ENCODE assay signal across 10 mouse cellular contexts in the genomic region with DNA sequence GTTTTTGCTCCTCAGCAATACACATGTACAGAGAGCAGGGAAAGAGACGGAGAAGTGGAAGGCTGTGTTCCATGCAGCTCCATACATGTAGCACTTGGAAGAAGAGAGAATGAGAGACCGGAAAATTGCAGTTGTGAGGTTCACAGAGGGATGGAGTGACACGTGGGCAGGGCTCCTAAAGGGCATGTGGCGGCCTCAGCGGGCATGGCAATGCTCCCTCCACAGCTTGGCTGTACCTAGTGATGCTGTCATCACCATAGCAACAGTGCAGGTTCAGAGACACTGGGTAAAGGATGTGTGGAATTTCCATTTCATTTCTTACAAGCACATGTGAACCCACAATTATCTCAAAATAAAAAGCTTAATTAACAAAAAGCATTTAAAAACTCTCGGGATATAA. TPM values are rescaled to one million over a fixed set of nuclear protein-coding genes. Genes with fewer than 3 reads are reported as not detected.
DNase-seq lines count a peak whose midpoint lies in the region; ATAC-seq and TF ChIP-seq lines count a peak whose summit lies in the region.
"Had no signal": no experiment of that assay in that cellular context is flagged by ENCODE, and none has a peak within 500 bp of the region (broad histone marks: within the 10 kb centered on the region; RNA-seq: fewer than 3 reads in every experiment).

No protein-coding gene starts in this region.

- 78% methylated on average over 6 of the region's 6 CpGs for WGBS in forebrain, embryonic 10.5 days
- WGBS in limb, embryonic 12.5 days, result 84% methylated on average over 6 of the region's 6 CpGs
- WGBS in intestine, postnatal 0 days, result 88% methylated on average over 6 of the region's 6 CpGs

- H3K4me1 ChIP-seq in forebrain, embryonic 10.5 days, result peaks cover 96% of the 10 kb centered on the region
- H3K4me1 ChIP-seq in limb, embryonic 12.5 days (replicated peaks), result peaks cover 80% of the 10 kb centered on the region
- 0 out of 2 replicates have a peak, but pooled peaks cover 9% of the 10 kb centered on the region for H3K4me1 ChIP-seq in intestine, postnatal 0 days (replicated peaks; ENCODE audit: control insufficient read depth, insufficient read depth, low read length)

- H3K9me3 ChIP-seq in forebrain, embryonic 10.5 days, result no peaks in the 10 kb centered on the region
- H3K9me3 ChIP-seq in limb, embryonic 12.5 days, result no peaks in the 10 kb centered on the region
- no peaks in the 10 kb centered on the region for H3K9me3 ChIP-seq in intestine, postnatal 0 days (ENCODE audit: control insufficient read depth)
- H3K9me3 ChIP-seq: heart, embryonic 13.5 days had no signal

- H3K27ac ChIP-seq in layer of hippocampus, adult 2 months, result 0 out of 2 replicates have a peak overlapping the region, but pooled peaks have one; percentile 14
- peak overlapping the region; percentile 75 for H3K27ac ChIP-seq in forebrain, embryonic 10.5 days
- H3K27ac ChIP-seq in limb, embryonic 12.5 days, result peak overlapping the region; percentile 51
- no peak overlapping the region for H3K27ac ChIP-seq in intestine, postnatal 0 days (ENCODE audit: low read depth, low read length)

- no peaks in the 10 kb centered on the region for H3K27me3 ChIP-seq in forebrain, embryonic 10.5 days (ENCODE audit: poor library complexity, severe bottlenecking)
- H3K27me3 ChIP-seq in limb, embryonic 12.5 days, result no peaks in the 10 kb centered on the region
- H3K27me3 ChIP-seq in intestine, postnatal 0 days (replicated peaks; ENCODE audit: control insufficient read depth, insufficient read depth, low read length), result no peaks in the 10 kb centered on the region
- H3K27me3 ChIP-seq: heart, embryonic 13.5 days had no signal

- H3K4me3 ChIP-seq in layer of hippocampus, adult 2 months, result no peak overlapping the region
- no peak overlapping the region for H3K4me3 ChIP-seq in forebrain, embryonic 10.5 days
- no peak overlapping the region for H3K4me3 ChIP-seq in limb, embryonic 12.5 days (replicated peaks)
- H3K4me3 ChIP-seq in intestine, postnatal 0 days (ENCODE audit: low read depth, low read length), result no peak overlapping the region
- H3K4me3 ChIP-seq: heart, embryonic 13.5 days had no signal

- ATAC-seq in limb, embryonic 12.5 days (ENCODE audit: insufficient number of reproducible peaks, insufficient read depth, low FRiP score, low TSS enrichment, low read depth), result no peak
- no peak for ATAC-seq in activated CD4-positive, CD25-positive, alpha-beta regulatory T cell, adult 4 months
- no peak for ATAC-seq in intestine, postnatal 0 days

- DNase-seq in layer of hippocampus, adult 2 months (ENCODE audit: low spot score in 2 of 2), result no peak
- DNase-seq in layer of hippocampus, postnatal 25 days (ENCODE audit: extremely low spot score in 1 of 2, low spot score in 1 of 2), result no peak
- no peak for DNase-seq in forebrain, embryonic 10.5 days (ENCODE audit: extremely low spot score, low spot score)
- peak; percentile 42 for DNase-seq in retina, embryonic 14.5 days (ENCODE audit: low spot score)
- DNase-seq in spleen, adult 12 weeks (ENCODE audit: low spot score), result no peak
- DNase-seq: kidney, postnatal 36 days had no signal

- TF ChIP-seq CTCF in layer of hippocampus, adult 2 months (conservative IDR thresholded peaks at IDR 0.05), result no peak
- no peak for TF ChIP-seq CTCF in intestine, postnatal 0 days (IDR thresholded peaks at IDR 0.05; ENCODE audit: low read depth)

- H3K9ac ChIP-seq in limb, embryonic 12.5 days (replicated peaks), result no peak overlapping the region
- no peak overlapping the region for H3K9ac ChIP-seq in intestine, postnatal 0 days (ENCODE audit: low read depth, low read length)
- H3K9ac ChIP-seq: heart, embryonic 13.5 days had no signal

- H3K4me2 ChIP-seq in limb, embryonic 12.5 days, result no peak overlapping the region
- H3K4me2 ChIP-seq in intestine, postnatal 0 days (replicated peaks; ENCODE audit: low read depth), result no peak overlapping the region
- H3K4me2 ChIP-seq: heart, embryonic 13.5 days had no signal

- peaks cover 7% of the 10 kb centered on the region; the same call in 1 of the 2 replicates for H3K36me3 ChIP-seq in forebrain, embryonic 10.5 days (replicated peaks)
- 0 out of 2 replicates have a peak, but pooled peaks cover 4% of the 10 kb centered on the region for H3K36me3 ChIP-seq in limb, embryonic 12.5 days
- H3K36me3 ChIP-seq in intestine, postnatal 0 days (ENCODE audit: control insufficient read depth, insufficient read depth), result no peaks in the 10 kb centered on the region
- H3K36me3 ChIP-seq: heart, embryonic 13.5 days had no signal

RNA-seq across cellular contexts. Expression of gene Cep41, which starts 15.1 kb away (rescaled TPM):
- 1 to 10 TPM; 7.3 to 7.7 TPM for total RNA-seq in layer of hippocampus, adult 2 months (2021)
- total RNA-seq in layer of hippocampus, postnatal 25 days (2021), result 1 to 10 TPM; 5.5 to 7.2 TPM
- polyA plus RNA-seq in forebrain, embryonic 10.5 days (2016; fragmentation: Nextera tagmentation; extraction: Ambion mirVana), result 15.9 and 22.1 TPM in 2 replicates
- 51.1 and 53.5 TPM in 2 replicates for polyA plus RNA-seq in limb, embryonic 12.5 days (2016; fragmentation: Nextera tagmentation; extraction: Ambion mirVana)
- 1 to 10 TPM; 7.4 to 7.7 TPM for polyA plus RNA-seq in activated CD4-positive, CD25-positive, alpha-beta regulatory T cell, adult 4 months (2017; shearing (Covaris generic))
- 3.7 and 4.4 TPM in 2 replicates for polyA plus RNA-seq in intestine, postnatal 0 days (2015; fragmentation: Nextera tagmentation; extraction: Ambion mirVana)

RNA-seq across cellular contexts. Expression of gene Cpa1, which starts 39.5 kb away (rescaled TPM):
- not detected for total RNA-seq in layer of hippocampus, adult 2 months (2021)
- total RNA-seq in layer of hippocampus, postnatal 25 days (2021), result not detected
- 0.21 TPM in 1 of 2 replicates, not detected in the other for polyA plus RNA-seq in forebrain, embryonic 10.5 days (2016; fragmentation: Nextera tagmentation; extraction: Ambion mirVana)
- polyA plus RNA-seq in limb, embryonic 12.5 days (2016; fragmentation: Nextera tagmentation; extraction: Ambion mirVana), result 0.40 and 0.64 TPM in 2 replicates
- not detected for polyA plus RNA-seq in activated CD4-positive, CD25-positive, alpha-beta regulatory T cell, adult 4 months (2017; shearing (Covaris generic))
- 3.5 and 4.1 TPM in 2 replicates for polyA plus RNA-seq in intestine, postnatal 0 days (2015; fragmentation: Nextera tagmentation; extraction: Ambion mirVana)

RNA-seq across cellular contexts. Expression of gene Mest, which starts 44.9 kb away (rescaled TPM):
- 10 to 100 TPM; 45.2 to 47.5 TPM for total RNA-seq in layer of hippocampus, adult 2 months (2021)
- 10 to 100 TPM; 49.8 to 50.2 TPM for total RNA-seq in layer of hippocampus, postnatal 25 days (2021)
- polyA plus RNA-seq in forebrain, embryonic 10.5 days (2016; fragmentation: Nextera tagmentation; extraction: Ambion mirVana), result 2,195 and 2,268 TPM in 2 replicates
- polyA plus RNA-seq in limb, embryonic 12.5 days (2016; fragmentation: Nextera tagmentation; extraction: Ambion mirVana), result 1,412 and 1,630 TPM in 2 replicates
- polyA plus RNA-seq in activated CD4-positive, CD25-positive, alpha-beta regulatory T cell, adult 4 months (2017; shearing (Covaris generic)), result under 1 TPM; 0.37 to 0.85 TPM
- 145 and 156 TPM in 2 replicates for polyA plus RNA-seq in intestine, postnatal 0 days (2015; fragmentation: Nextera tagmentation; extraction: Ambion mirVana)

Comparison
In these comparisons a context has a peak if more than half of its experiments do, and no peak if none do; other contexts are left out.
1. RNA of gene Mest, which starts 44.9 kb away (polyA plus RNA-seq): 2,195 to 2,268 TPM in forebrain, embryonic 10.5 days, 1,412 to 1,630 TPM in limb, embryonic 12.5 days and 145 to 156 TPM in intestine, postnatal 0 days; 0.37 to 0.85 TPM in activated CD4-positive, CD25-positive, alpha-beta regulatory T cell, adult 4 months; every median in the first group is over 10 times any median in the second.